Mouse (Mus musculus): ENCODE results near the gene Foxd1. TPM values are rescaled to one million over a fixed set of nuclear protein-coding genes. Genes with fewer than 3 reads are reported as not detected.

Foxd1 gene
- total and polyA plus RNA-seq, 3 experiments, result not detected

DNA sequence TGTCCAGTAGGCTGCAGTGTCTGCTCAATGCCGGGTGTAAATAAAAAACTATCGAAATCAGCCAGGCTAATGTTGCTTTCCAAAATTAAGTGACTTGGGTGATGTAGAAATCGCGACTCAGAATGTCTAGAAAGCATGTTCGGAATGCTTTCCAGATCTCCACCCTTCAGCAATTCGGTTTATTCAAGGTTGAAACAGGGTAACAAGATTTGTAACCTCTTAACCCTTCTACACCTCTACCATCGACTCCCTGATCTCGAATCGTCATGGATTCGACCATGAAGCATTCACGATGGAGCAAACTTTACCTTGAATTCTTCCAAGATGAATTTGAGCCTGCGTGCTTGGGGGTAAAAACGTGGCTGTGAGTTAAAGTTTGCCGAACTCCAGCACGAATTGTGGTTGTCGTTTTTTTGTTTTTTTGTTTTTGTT, 36.8 kb upstream of the Foxd1 start:
- H3K4me2 ChIP-seq (ENCODE audit: insufficient read depth, low read depth, poor library complexity, severe bottlenecking), result peak overlapping the region; percentile 99
- dilution Hi-C loops (cut with MboI; ENCODE audit: extremely low pct_ligation_motif_present, extremely low pct_unique_long_range_greater_than_20kb, low sequenced_read_pairs), result no loop called here
- H3K27ac ChIP-seq (ENCODE audit: insufficient read depth, low read depth), result peak overlapping the region; percentile 44; the same call in 1 of the 2 replicates
- peaks cover 0 to 17% of the 10 kb centered on the region in 2 experiments; a peak in 2 of 4 replicates for H3K4me1 ChIP-seq (ENCODE audit: control insufficient read depth in 1 of 2, insufficient read depth in 2 of 2)
- no peaks in the 10 kb centered on the region for H3K9me3 ChIP-seq (replicated peaks; ENCODE audit: low read length)
- peak in 1 of 2 experiments; percentile 28; a peak in 2 of 4 replicates for TF ChIP-seq CTCF (conservative IDR thresholded peaks at IDR 0.05 in 1 of 2, IDR thresholded peaks at IDR 0.05 in 1 of 2; ENCODE audit: low read depth in 2 of 2, low read length in 2 of 2)
- TF ChIP-seq MAZ (IDR thresholded peaks at IDR 0.05; ENCODE audit: low read depth, low read length), result no peak
- no peak for TF ChIP-seq ZKSCAN1 (IDR thresholded peaks at IDR 0.05; ENCODE audit: borderline replicate concordance, low read depth, low read length)
- no peak; the same call in 1 of the 2 replicates for TF ChIP-seq TBP (conservative IDR thresholded peaks at IDR 0.05; ENCODE audit: low read depth, low read length)
- TF ChIP-seq MAX (IDR thresholded peaks at IDR 0.05; ENCODE audit: low read length), result no peak; the same call in 1 of the 2 replicates
- H3K4me3 ChIP-seq (replicated peaks in 1 of 3; ENCODE audit: low read depth in 2 of 3, low read length in 2 of 3, poor library complexity in 1 of 3), result peak overlapping the region; percentile 74 to 99 (median 94)
- H3K27me3 ChIP-seq (replicated peaks), result no peaks in the 10 kb centered on the region
- peak overlapping the region; percentile 100 for H3K9ac ChIP-seq (ENCODE audit: insufficient read depth, low read depth)
- H3K36me3 ChIP-seq (replicated peaks in 1 of 2; ENCODE audit: control insufficient read depth in 1 of 2, insufficient read depth in 1 of 2, low read length in 1 of 2), result peaks cover 17 to 36% of the 10 kb centered on the region in 2 experiments
- in situ Hi-C loops (cut with MboI; ENCODE audit: low pct_ligation_motif_present, low pct_unique_long_range_greater_than_20kb, low sequenced_read_pairs), result no loop called here
- H3K79me2 ChIP-seq (replicated peaks; ENCODE audit: control insufficient read depth, extremely low read depth, insufficient read depth, poor library complexity, severe bottlenecking), result peaks cover 45% of the 10 kb centered on the region
- no peak for DNase-seq (ENCODE audit: extremely low read depth)

DNA sequence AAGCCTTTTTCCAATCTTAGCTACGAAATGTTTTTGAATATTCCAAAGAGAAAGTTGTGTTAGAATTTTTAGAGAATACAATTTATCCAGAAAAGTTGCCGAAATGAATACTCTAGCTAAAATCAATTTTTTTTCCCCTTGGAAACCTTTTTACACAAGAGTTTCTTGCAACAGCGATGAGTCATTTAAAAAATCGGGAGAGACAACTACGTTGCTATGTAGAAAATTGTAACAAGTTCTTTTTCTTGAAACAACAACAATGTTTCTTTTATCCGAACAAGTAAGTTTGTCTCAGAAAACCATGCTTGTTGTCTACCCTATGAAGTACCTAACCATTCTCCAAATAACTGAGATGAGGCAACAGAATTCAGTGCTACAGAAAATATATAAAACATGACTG, 36.1 kb upstream of the Foxd1 start:
- in situ Hi-C loops (cut with MboI; ENCODE audit: low pct_ligation_motif_present, low pct_unique_long_range_greater_than_20kb, low sequenced_read_pairs), result no loop called here
- dilution Hi-C loops (cut with MboI; ENCODE audit: extremely low pct_ligation_motif_present, extremely low pct_unique_long_range_greater_than_20kb, low sequenced_read_pairs), result no loop called here
- Histone ChIP-seq H3K36me3 (replicated peaks in 1 of 2; ENCODE audit: control insufficient read depth in 1 of 2, insufficient read depth in 1 of 2, low read length in 1 of 2) (peaks cover 12 to 29% of the 10 kb centered on the region in 2 experiments), H3K4me3 (replicated peaks in 1 of 3; ENCODE audit: low read depth in 2 of 3, low read length in 2 of 3, poor library complexity in 1 of 3) (peak overlapping the region in 1 of 3 experiments; percentile 94), H3K9me3 (replicated peaks; ENCODE audit: low read length) (no peaks in the 10 kb centered on the region), H3K4me2 (ENCODE audit: insufficient read depth, low read depth, poor library complexity, severe bottlenecking) (no peak overlapping the region; the same call in 1 of the 2 replicates), H3K9ac (ENCODE audit: insufficient read depth, low read depth) (peak overlapping the region; percentile 100; the same call in 1 of the 2 replicates), H3K4me1 (ENCODE audit: control insufficient read depth in 1 of 2, insufficient read depth in 2 of 2) (peaks cover 0 to 10% of the 10 kb centered on the region in 2 experiments; a peak in 2 of 4 replicates), H3K27me3 (replicated peaks) (no peaks in the 10 kb centered on the region), H3K79me2 (replicated peaks; ENCODE audit: control insufficient read depth, extremely low read depth, insufficient read depth, poor library complexity, severe bottlenecking) (peaks cover 39% of the 10 kb centered on the region), H3K27ac (ENCODE audit: insufficient read depth, low read depth) (no peak overlapping the region)
- DNase-seq (ENCODE audit: extremely low read depth), result no peak
- TF ChIP-seq EP300 (IDR thresholded peaks at IDR 0.05; ENCODE audit: low read length) (no peak), GABPA (IDR thresholded peaks at IDR 0.05; ENCODE audit: insufficient replicate concordance, low read depth, low read length) (no peak), IRF4 (IDR thresholded peaks at IDR 0.05; ENCODE audit: low read depth, low read length) (no peak), MAFK (IDR thresholded peaks at IDR 0.05; ENCODE audit: insufficient replicate concordance, low read length) (no peak), RAD21 (IDR thresholded peaks at IDR 0.05; ENCODE audit: low read depth, low read length) (no peak), ZMIZ1 (IDR thresholded peaks at IDR 0.05; ENCODE audit: low read depth, low read length) (no peak), CHD1 (IDR thresholded peaks at IDR 0.05; ENCODE audit: low read depth, low read length) (no peak), SIN3A (IDR thresholded peaks at IDR 0.05; ENCODE audit: low read length) (no peak), RCOR1 (conservative IDR thresholded peaks at IDR 0.05; ENCODE audit: low read depth, low read length) (no peak), ZNF384 (IDR thresholded peaks at IDR 0.05; ENCODE audit: low read depth, low read length) (no peak), JUN (IDR thresholded peaks at IDR 0.05; ENCODE audit: insufficient read depth, low read depth, low read length) (no peak), NELFE (IDR thresholded peaks at IDR 0.05; ENCODE audit: low read depth, low read length) (no peak), USF1 (IDR thresholded peaks at IDR 0.05; ENCODE audit: low read depth, low read length) (no peak), ETS1 (conservative IDR thresholded peaks at IDR 0.05; ENCODE audit: low read depth, low read length) (no peak)
